Mouse (Mus musculus) midbrain, embryonic 11.5 days (tissue): ENCODE data around the gene Luzp1. TPM values are rescaled to one million over a fixed set of nuclear protein-coding genes. Genes with fewer than 3 reads are reported as not detected.
A peak's percentile ranks its signal among the peaks of the same experiment; 100 is the strongest.

ENCODE experiments used
- ATAC-seq: fragments of 200-750 bp; cut with Nextera tagmentation; 2 replicates; pipeline ENCODE4 v1.8.0; 2017; ENCODE audit warnings: moderate TSS enrichment, moderate library complexity; ENCODE audit not compliant: low FRiP score
- DNase-seq: peaks from one replicate; pipeline ENCODE4 v3.0.0; 2015; ENCODE audit warnings: low spot score; ENCODE audit errors: missing footprints
- H3K27ac ChIP-seq: fragments of 300-500 bp; sonication (generic); 2 replicates; pipeline ENCODE4 v1.5.1; 2014; ENCODE audit warnings: low read depth, low read length
- H3K27me3 ChIP-seq: fragments of 300-500 bp; sonication (generic); 2 replicates; pipeline ENCODE4 v1.6.1; 2014; ENCODE audit warnings: mild to moderate bottlenecking, low read length, moderate library complexity, mixed read lengths; ENCODE audit not compliant: control insufficient read depth, insufficient read depth
- H3K36me3 ChIP-seq: fragments of 300-500 bp; sonication (generic); 2 replicates; pipeline ENCODE4 v1.6.1; 2014; ENCODE audit warnings: mild to moderate bottlenecking, low read length, moderate library complexity, mixed read lengths; ENCODE audit not compliant: control insufficient read depth, insufficient read depth
- H3K4me1 ChIP-seq: fragments of 300-500 bp; sonication (generic); 2 replicates; pipeline ENCODE4 v1.6.1; 2014; ENCODE audit warnings: low read length; ENCODE audit not compliant: control insufficient read depth, insufficient read depth
- H3K4me2 ChIP-seq: fragments of 300-500 bp; sonication (generic); 2 replicates; pipeline ENCODE4 v1.6.1; 2014; ENCODE audit warnings: mild to moderate bottlenecking, moderate library complexity
- H3K4me3 ChIP-seq: fragments of 300-500 bp; sonication (generic); 2 replicates; pipeline ENCODE4 v1.5.1; 2014; ENCODE audit warnings: low read depth, low read length
- H3K9ac ChIP-seq: fragments of 300-500 bp; sonication (generic); 2 replicates; pipeline ENCODE4 v1.6.1; 2014; ENCODE audit warnings: low read length
- H3K9me3 ChIP-seq: fragments of 300-500 bp; sonication (generic); 2 replicates; pipeline ENCODE4 v1.6.1; 2016; ENCODE audit warnings: low read length; ENCODE audit not compliant: control insufficient read depth
- WGBS: fragments of 180-500 bp; shearing (Covaris S2); extraction: QIAGEN DNeasy Blood & Tissue Kit; methylation state at CpG from one replicate; pipeline ENCODE4 v1.1.7; 2014; 5-methylcytosine and 5-hydroxymethylcytosine counted together
- polyA plus RNA-seq: library from polyadenylated mRNA; unstranded; fragments of >200 nt; fragmentation: Nextera tagmentation; extraction: Ambion mirVana; gene quantifications from 2 replicates; pipeline ENCODE4 v1.2.1, GENCODE M21; 2014

Luzp1 gene
- 94.2 and 99.5 TPM in 2 replicates for polyA plus RNA-seq

GRCm38 (mm10) chr4:136469371-136469903 lies at the start of gene Luzp1:
Gene Luzp1, plus strand, starts transcription at chr4:136469761.
- Histone ChIP-seq H3K27ac (peak within 1 kb of the TSS; percentile 91), H3K9me3 (no peaks in the 10 kb centered on the region), H3K4me3 (peak within 1 kb of the TSS; percentile 92), H3K27me3 (peaks cover under 1% of the 10 kb centered on the region; the same call in 1 of the 2 replicates), H3K4me1 (peaks cover 11% of the 10 kb centered on the region), H3K4me2 (peak within 1 kb of the TSS; percentile 53), H3K9ac (peak within 1 kb of the TSS; percentile 94), H3K36me3 (no peaks in the 10 kb centered on the region)
- DNase-seq (peak; percentile 100), ATAC-seq (peak; percentile 95)
- WGBS, result 1% methylated on average over 36 of the region's 36 CpGs

- Histone ChIP-seq H3K9me3 (no peaks in the 10 kb centered on the region), H3K27ac (no peak within 1 kb of the TSS), H3K4me2 (peak within 1 kb of the TSS; percentile 80), H3K36me3 (no peaks in the 10 kb centered on the region), H3K27me3 (peaks cover 28% of the 10 kb centered on the region), H3K4me3 (peak within 1 kb of the TSS; percentile 44), H3K4me1 (peaks cover 13% of the 10 kb centered on the region), H3K9ac (peak within 1 kb of the TSS; percentile 51)
- peak; percentile 86 for DNase-seq
- ATAC-seq, result no peak
- WGBS, result 79% methylated on average over 9 of the region's 9 CpGs
Measured at GRCm38 (mm10) chr4:136423224-136423623, 46.3 kb upstream of the Luzp1 start, which contains the start of gene Htr1d. Gene Htr1d, plus strand, starts transcription at chr4:136423524.

- H3K27ac ChIP-seq, result no peak overlapping the region
- H3K4me2 ChIP-seq, result peak overlapping the region; percentile 80
- H3K9ac ChIP-seq, result peak overlapping the region; percentile 51
- WGBS, result 1% methylated on average over 66 of the region's 70 CpGs
- H3K9me3 ChIP-seq, result no peaks in the 10 kb centered on the region
- peak overlapping the region; percentile 44 for H3K4me3 ChIP-seq
- H3K4me1 ChIP-seq, result peaks cover 13% of the 10 kb centered on the region
- DNase-seq (peak; percentile 93), ATAC-seq (peak; percentile 42)
- no peaks in the 10 kb centered on the region for H3K36me3 ChIP-seq
- peaks cover 28% of the 10 kb centered on the region for H3K27me3 ChIP-seq
Measured at GRCm38 (mm10) chr4:136424120-136424999, 45.2 kb upstream of the Luzp1 start.

GRCm38 (mm10) chr4:136425000-136425288 lies 44.6 kb upstream of the Luzp1 start:
- DNase-seq, result no peak
- Histone ChIP-seq H3K36me3 (no peaks in the 10 kb centered on the region), H3K4me3 (peak overlapping the region; percentile 44), H3K9ac (peak overlapping the region; percentile 51; the same call in 1 of the 2 replicates), H3K4me1 (peaks cover 13% of the 10 kb centered on the region), H3K4me2 (peak overlapping the region; percentile 80), H3K27ac (no peak overlapping the region), H3K9me3 (no peaks in the 10 kb centered on the region), H3K27me3 (peaks cover 28% of the 10 kb centered on the region)
- ATAC-seq, result no peak
- 1% methylated on average over 15 of the region's 15 CpGs for WGBS

DNA sequence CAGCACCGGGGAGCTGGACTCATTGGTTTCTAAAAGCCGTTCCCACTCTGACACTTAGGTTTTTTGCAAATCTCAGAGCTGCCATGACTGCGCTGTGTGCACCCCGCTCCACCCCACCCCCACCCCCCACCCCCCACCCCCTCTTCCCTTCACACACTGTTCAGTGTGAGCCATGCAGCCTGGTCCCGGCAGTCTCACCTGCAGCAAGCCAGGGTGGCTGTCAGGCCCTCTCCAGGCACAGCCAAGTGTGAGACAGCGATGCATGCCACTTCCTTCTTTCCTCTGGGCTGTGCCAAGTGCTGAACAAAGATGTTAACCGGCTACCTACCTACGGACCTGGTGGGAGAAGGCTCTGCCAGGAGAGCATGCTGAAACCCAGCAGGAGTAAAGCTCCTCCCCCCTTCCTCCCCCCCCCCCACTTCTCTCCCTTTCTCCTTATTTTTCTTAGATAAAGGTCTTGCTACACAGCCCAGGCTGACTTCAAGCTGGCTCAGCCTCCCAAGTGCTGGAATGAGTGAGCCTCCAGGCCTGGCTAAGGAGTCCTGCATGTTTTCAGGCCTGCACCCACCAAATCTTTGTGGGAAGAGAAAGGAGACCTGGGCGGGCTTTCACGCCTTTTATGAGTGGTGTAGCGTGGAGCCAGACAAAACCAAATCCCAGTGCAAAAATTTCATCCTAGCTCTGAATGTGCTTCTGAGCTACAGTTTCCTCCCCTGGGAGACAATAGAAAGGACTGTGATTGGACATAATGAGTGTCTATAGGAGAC lies 38.8 kb upstream of the Luzp1 start:
- H3K4me3 ChIP-seq, result no peak overlapping the region
- H3K27ac ChIP-seq, result peak overlapping the region; percentile 54
- H3K36me3 ChIP-seq, result no peaks in the 10 kb centered on the region
- 38% methylated on average over 11 of the region's 11 CpGs for WGBS
- peak; percentile 92 for DNase-seq
- peak; percentile 55 for ATAC-seq
- H3K4me2 ChIP-seq, result no peak overlapping the region
- no peaks in the 10 kb centered on the region for H3K9me3 ChIP-seq
- peaks cover 11% of the 10 kb centered on the region for H3K4me1 ChIP-seq
- peak overlapping the region; percentile 17; the same call in 1 of the 2 replicates for H3K9ac ChIP-seq
- H3K27me3 ChIP-seq, result no peaks in the 10 kb centered on the region; the same call in none of the 2 replicates

- peak; percentile 94 for DNase-seq
- peaks cover 13% of the 10 kb centered on the region for H3K4me1 ChIP-seq
- H3K4me3 ChIP-seq, result no peak overlapping the region
- no peaks in the 10 kb centered on the region; the same call in none of the 2 replicates for H3K27me3 ChIP-seq
- H3K9me3 ChIP-seq, result no peaks in the 10 kb centered on the region
- H3K36me3 ChIP-seq, result no peaks in the 10 kb centered on the region
- H3K27ac ChIP-seq, result peak overlapping the region; percentile 54; the same call in 1 of the 2 replicates
- 1% methylated on average over 3 of the region's 3 CpGs for WGBS
- H3K4me2 ChIP-seq, result no peak overlapping the region
- peak; percentile 70 for ATAC-seq
- no peak overlapping the region for H3K9ac ChIP-seq
Measured at GRCm38 (mm10) chr4:136431376-136431693, 38.2 kb upstream of the Luzp1 start.

GRCm38 (mm10) chr4:136434029-136434428 lies 35.5 kb upstream of the Luzp1 start:
- Histone ChIP-seq H3K4me1 (peaks cover 19% of the 10 kb centered on the region), H3K27me3 (no peaks in the 10 kb centered on the region; the same call in 1 of the 2 replicates), H3K9me3 (no peaks in the 10 kb centered on the region), H3K4me2 (no peak overlapping the region), H3K9ac (no peak overlapping the region), H3K4me3 (no peak overlapping the region), H3K27ac (no peak overlapping the region), H3K36me3 (no peaks in the 10 kb centered on the region)
- 90% methylated on average over 4 of the region's 4 CpGs for WGBS
- no peak for DNase-seq
- no peak for ATAC-seq

DNA sequence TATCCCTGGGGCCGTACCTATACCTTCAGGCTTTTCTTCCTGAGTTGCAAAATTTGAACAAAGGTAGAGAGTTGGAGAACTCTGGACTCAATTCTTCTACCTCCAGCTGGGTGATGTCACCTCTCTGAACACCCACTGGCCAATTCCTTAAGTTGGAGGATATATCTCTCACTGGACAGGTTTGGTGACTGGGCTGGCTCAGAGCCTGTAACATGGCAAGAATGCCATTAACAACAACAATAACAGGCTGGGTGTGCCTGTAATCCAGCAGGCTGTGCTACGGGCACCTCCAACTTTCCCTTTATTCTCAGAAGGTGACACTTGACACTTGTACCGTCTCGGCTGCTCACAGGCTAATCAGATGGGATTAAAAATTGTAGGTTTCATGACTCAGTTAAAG lies 30.5 kb upstream of the Luzp1 start:
- H3K27ac ChIP-seq, result no peak overlapping the region
- H3K4me1 ChIP-seq, result peaks cover 8% of the 10 kb centered on the region; the same call in 1 of the 2 replicates
- H3K4me3 ChIP-seq, result no peak overlapping the region
- no peak for DNase-seq
- H3K4me2 ChIP-seq, result no peak overlapping the region
- ATAC-seq, result no peak
- 62% methylated on average over 4 of the region's 4 CpGs for WGBS
- no peaks in the 10 kb centered on the region for H3K9me3 ChIP-seq
- H3K9ac ChIP-seq, result no peak overlapping the region
- H3K36me3 ChIP-seq, result no peaks in the 10 kb centered on the region
- H3K27me3 ChIP-seq, result no peaks in the 10 kb centered on the region
